Comparison of ENCODE assay signal across 20 mouse cellular contexts in the genomic region with DNA sequence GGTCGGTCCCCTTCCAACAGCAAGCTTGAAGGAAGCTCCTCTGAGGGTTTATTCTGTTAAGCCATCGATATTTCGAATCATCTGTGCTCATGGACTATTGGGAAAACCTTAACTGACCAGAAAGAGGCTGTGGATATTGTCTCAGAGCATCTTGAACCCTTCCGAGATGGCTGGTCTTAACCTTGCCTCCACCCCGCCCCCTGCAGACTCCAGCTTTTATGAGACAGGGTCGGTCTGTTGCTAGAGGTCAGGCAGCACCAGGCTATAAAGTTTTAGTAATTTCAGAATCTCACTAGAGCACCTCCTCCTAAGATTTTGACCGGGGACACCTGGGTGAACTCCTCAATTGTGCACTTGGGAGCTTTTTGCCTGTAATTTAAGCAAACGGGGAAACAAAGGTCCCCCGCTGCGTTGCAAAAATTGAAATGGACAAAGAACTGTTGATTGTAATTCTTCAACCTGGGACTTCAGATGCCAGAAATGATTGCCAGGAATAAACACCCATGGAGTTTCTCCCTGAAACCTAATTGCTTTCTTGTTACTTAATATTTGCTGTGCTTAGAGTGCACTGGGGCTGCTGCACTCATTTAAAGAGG. TPM values are rescaled to one million over a fixed set of nuclear protein-coding genes. Genes with fewer than 3 reads are reported as not detected.
DNase-seq lines count a peak whose midpoint lies in the region; ATAC-seq and TF ChIP-seq lines count a peak whose summit lies in the region.
"Had no signal": no experiment of that assay in that cellular context is flagged by ENCODE, and none has a peak within 500 bp of the region (broad histone marks: within the 10 kb centered on the region; RNA-seq: fewer than 3 reads in every experiment).

No protein-coding gene starts in this region.

- H3K36me3 ChIP-seq in hindbrain, embryonic 14.5 days (replicated peaks; ENCODE audit: control insufficient read depth, insufficient read depth), result no peaks in the 10 kb centered on the region
- no peaks in the 10 kb centered on the region for H3K36me3 ChIP-seq in hindbrain, embryonic 11.5 days (ENCODE audit: control insufficient read depth, insufficient read depth, low read length)
- no peaks in the 10 kb centered on the region for H3K36me3 ChIP-seq in midbrain, embryonic 12.5 days
- H3K36me3 ChIP-seq in midbrain, embryonic 16.5 days (ENCODE audit: control insufficient read depth, insufficient read depth, low read length), result no peaks in the 10 kb centered on the region
- no peaks in the 10 kb centered on the region for H3K36me3 ChIP-seq in hindbrain, postnatal 0 days (ENCODE audit: insufficient read depth, low read length)
- H3K36me3 ChIP-seq: liver, embryonic 15.5 days had no signal

- H3K4me3 ChIP-seq in hindbrain, embryonic 14.5 days (replicated peaks; ENCODE audit: low read length), result no peak overlapping the region
- no peak overlapping the region for H3K4me3 ChIP-seq in hindbrain, embryonic 11.5 days (ENCODE audit: low read depth, low read length)
- no peak overlapping the region for H3K4me3 ChIP-seq in midbrain, embryonic 12.5 days
- H3K4me3 ChIP-seq in midbrain, embryonic 16.5 days (ENCODE audit: low read depth, low read length), result no peak overlapping the region
- no peak overlapping the region for H3K4me3 ChIP-seq in hindbrain, postnatal 0 days (ENCODE audit: low read length)
- H3K4me3 ChIP-seq: heart, adult 2 months; liver, embryonic 15.5 days; megakaryocyte, embryonic 14.5 days had no signal

- H3K9me3 ChIP-seq in hindbrain, embryonic 14.5 days (ENCODE audit: control insufficient read depth, low read length), result no peaks in the 10 kb centered on the region
- H3K9me3 ChIP-seq in hindbrain, embryonic 11.5 days (ENCODE audit: control insufficient read depth, low read length), result no peaks in the 10 kb centered on the region
- H3K9me3 ChIP-seq in midbrain, embryonic 12.5 days, result no peaks in the 10 kb centered on the region
- no peaks in the 10 kb centered on the region for H3K9me3 ChIP-seq in midbrain, embryonic 16.5 days (replicated peaks; ENCODE audit: control insufficient read depth, low read length, poor library complexity, severe bottlenecking)
- no peaks in the 10 kb centered on the region for H3K9me3 ChIP-seq in hindbrain, postnatal 0 days (ENCODE audit: low read length)
- H3K9me3 ChIP-seq: liver, embryonic 15.5 days; megakaryocyte, embryonic 14.5 days had no signal

- no peak overlapping the region for H3K27ac ChIP-seq in hindbrain, embryonic 14.5 days
- H3K27ac ChIP-seq in hindbrain, embryonic 11.5 days (ENCODE audit: low read depth, low read length), result no peak overlapping the region
- H3K27ac ChIP-seq in midbrain, embryonic 12.5 days (replicated peaks), result peak overlapping the region; percentile 21
- H3K27ac ChIP-seq in midbrain, embryonic 16.5 days (ENCODE audit: low read length), result no peak overlapping the region
- H3K27ac ChIP-seq in hindbrain, postnatal 0 days, result no peak overlapping the region
- H3K27ac ChIP-seq: heart, adult 2 months; liver, embryonic 15.5 days had no signal

- no peak for ATAC-seq in hindbrain, embryonic 14.5 days (ENCODE audit: low FRiP score)
- ATAC-seq in hindbrain, embryonic 11.5 days (ENCODE audit: low FRiP score), result no peak
- no peak for ATAC-seq in midbrain, embryonic 12.5 days (ENCODE audit: low FRiP score, low read depth)
- ATAC-seq in midbrain, embryonic 16.5 days, result no peak
- ATAC-seq in hindbrain, postnatal 0 days, result 0 out of 2 replicates have a peak, but pooled peaks have one; percentile 43
- ATAC-seq: intestine, postnatal 0 days; Patski had no signal

- H3K4me1 ChIP-seq in hindbrain, embryonic 14.5 days (replicated peaks; ENCODE audit: control insufficient read depth, insufficient read depth, low read length), result peaks cover 24% of the 10 kb centered on the region
- H3K4me1 ChIP-seq in hindbrain, embryonic 11.5 days (replicated peaks; ENCODE audit: control insufficient read depth, insufficient read depth, low read length), result no peaks in the 10 kb centered on the region
- peaks cover 27% of the 10 kb centered on the region for H3K4me1 ChIP-seq in midbrain, embryonic 12.5 days
- H3K4me1 ChIP-seq in midbrain, embryonic 16.5 days (ENCODE audit: control insufficient read depth, insufficient read depth, low read length), result peaks cover 6% of the 10 kb centered on the region
- H3K4me1 ChIP-seq in hindbrain, postnatal 0 days (ENCODE audit: insufficient read depth, low read length), result peaks cover 3% of the 10 kb centered on the region; the same call in 1 of the 2 replicates
- H3K4me1 ChIP-seq: liver, embryonic 15.5 days had no signal

- DNase-seq in hindbrain, embryonic 14.5 days (ENCODE audit: low spot score), result no peak
- DNase-seq in hindbrain, embryonic 11.5 days (ENCODE audit: low spot score), result no peak
- no peak for DNase-seq in hindbrain, postnatal 0 days (ENCODE audit: low spot score)
- peak; percentile 48 for DNase-seq in retina, postnatal 1 day
- DNase-seq in frontal cortex, postnatal 14 days (ENCODE audit: low spot score in 2 of 2), result no peak
- DNase-seq: adrenal gland, adult 2 months; cerebellum, adult 8-10 months; embryo, embryonic 11 days; heart, adult 2 months; heart, postnatal 10 days; right cerebral cortex, postnatal 4 days had no signal

- H3K4me2 ChIP-seq in hindbrain, embryonic 14.5 days (replicated peaks), result peak overlapping the region; percentile 12; the same call in 1 of the 2 replicates
- no peak overlapping the region; the same call in 1 of the 2 replicates for H3K4me2 ChIP-seq in hindbrain, embryonic 11.5 days (replicated peaks; ENCODE audit: low read depth, low read length)
- no peak overlapping the region for H3K4me2 ChIP-seq in midbrain, embryonic 12.5 days (replicated peaks)
- no peak overlapping the region for H3K4me2 ChIP-seq in midbrain, embryonic 16.5 days (ENCODE audit: low read length)
- 0 out of 2 replicates have a peak overlapping the region, but pooled peaks have one; percentile 7 for H3K4me2 ChIP-seq in hindbrain, postnatal 0 days (ENCODE audit: low read depth, low read length)
- H3K4me2 ChIP-seq: liver, embryonic 15.5 days had no signal

- 15% methylated on average over 10 of the region's 10 CpGs for WGBS in hindbrain, embryonic 14.5 days
- WGBS in hindbrain, embryonic 11.5 days, result 13% methylated on average over 10 of the region's 10 CpGs
- 7% methylated on average over 10 of the region's 10 CpGs for WGBS in midbrain, embryonic 12.5 days
- WGBS in midbrain, embryonic 16.5 days, result 10% methylated on average over 10 of the region's 10 CpGs
- WGBS in hindbrain, postnatal 0 days, result 15% methylated on average over 10 of the region's 10 CpGs

- H3K27me3 ChIP-seq in hindbrain, embryonic 14.5 days (ENCODE audit: control insufficient read depth, insufficient read depth, low read length), result no peaks in the 10 kb centered on the region
- no peaks in the 10 kb centered on the region for H3K27me3 ChIP-seq in hindbrain, embryonic 11.5 days (ENCODE audit: control insufficient read depth, insufficient read depth, low read length)
- H3K27me3 ChIP-seq in midbrain, embryonic 12.5 days, result no peaks in the 10 kb centered on the region
- H3K27me3 ChIP-seq in midbrain, embryonic 16.5 days (ENCODE audit: control insufficient read depth, insufficient read depth, low read depth, low read length), result no peaks in the 10 kb centered on the region
- no peaks in the 10 kb centered on the region for H3K27me3 ChIP-seq in hindbrain, postnatal 0 days (ENCODE audit: insufficient read depth, low read length)
- H3K27me3 ChIP-seq: liver, embryonic 15.5 days; Patski had no signal

- 0 out of 2 replicates have a peak overlapping the region, but pooled peaks have one; percentile 11 for H3K9ac ChIP-seq in hindbrain, embryonic 14.5 days
- no peak overlapping the region for H3K9ac ChIP-seq in hindbrain, embryonic 11.5 days (ENCODE audit: low read depth, low read length)
- no peak overlapping the region for H3K9ac ChIP-seq in midbrain, embryonic 12.5 days (replicated peaks)
- no peak overlapping the region for H3K9ac ChIP-seq in midbrain, embryonic 16.5 days (ENCODE audit: low read depth, low read length)
- no peak overlapping the region for H3K9ac ChIP-seq in hindbrain, postnatal 0 days (replicated peaks; ENCODE audit: low read length)
- H3K9ac ChIP-seq: liver, embryonic 15.5 days had no signal

- TF ChIP-seq CTCF in hindbrain, postnatal 0 days (IDR thresholded peaks at IDR 0.05; ENCODE audit: low read depth), result no peak

RNA-seq across cellular contexts. Expression of gene Gm815, which starts 8.4 kb away (rescaled TPM):
- polyA plus RNA-seq in hindbrain, embryonic 14.5 days (2014; fragmentation: Nextera tagmentation; extraction: Ambion mirVana), result not detected in 2 replicates
- polyA plus RNA-seq in hindbrain, embryonic 11.5 days (2014; fragmentation: Nextera tagmentation; extraction: Ambion mirVana), result not detected in 2 replicates
- not detected in 2 replicates for polyA plus RNA-seq in midbrain, embryonic 12.5 days (2016; fragmentation: Nextera tagmentation; extraction: Ambion mirVana)
- not detected in 2 replicates for polyA plus RNA-seq in midbrain, embryonic 16.5 days (2015; fragmentation: Nextera tagmentation; extraction: Ambion mirVana)
- total RNA-seq in hindbrain, postnatal 0 days (2014; rRNA removed), result not detected in 2 replicates
- polyA plus RNA-seq in hindbrain, postnatal 0 days (2015; fragmentation: Nextera tagmentation; extraction: Ambion mirVana), result not detected in 2 replicates
- total RNA-seq: adrenal gland, adult 2 months; gastrocnemius, adult 18-20 months; heart, adult 2 months; heart, postnatal 10 days; layer of hippocampus, postnatal 14 days; left cerebral cortex, postnatal 36 days had no signal
- polyA plus RNA-seq: adrenal gland, adult 2 months; heart, adult 2 months; intestine, postnatal 0 days; liver, embryonic 15.5 days; Patski had no signal

Comparison
In these comparisons a context has a peak if more than half of its experiments do, and no peak if none do; other contexts are left out.
1. H3K4me2 ChIP-seq: peak in hindbrain, embryonic 14.5 days (single experiment) and hindbrain, postnatal 0 days (single experiment); none in hindbrain, embryonic 11.5 days (single experiment), midbrain, embryonic 12.5 days (single experiment) and midbrain, embryonic 16.5 days (single experiment).